Comparison of ENCODE assay signal across 22 mouse cellular contexts in genomic region chr5:99839661-99840060, GRCm38 (mm10).
DNase-seq lines count a peak whose midpoint lies in the region; ATAC-seq lines count a peak whose summit lies in the region.
"Had no signal": no experiment of that assay in that cellular context is flagged by ENCODE, and none has a peak within 500 bp of the region (broad histone marks: within the 10 kb centered on the region; RNA-seq: fewer than 3 reads in every experiment).

No protein-coding gene starts in this region.

- H3K9me3 ChIP-seq in heart, embryonic 10.5 days = no peaks in the 10 kb centered on the region
- no peaks in the 10 kb centered on the region for H3K9me3 ChIP-seq in midbrain, embryonic 11.5 days (ENCODE audit: control insufficient read depth, low read length)
- H3K9me3 ChIP-seq in midbrain, embryonic 16.5 days (replicated peaks; ENCODE audit: control insufficient read depth, low read length, poor library complexity, severe bottlenecking) = no peaks in the 10 kb centered on the region
- H3K9me3 ChIP-seq: embryonic facial prominence, embryonic 13.5 days; embryonic facial prominence, embryonic 15.5 days; forebrain, embryonic 10.5 days; forebrain, embryonic 12.5 days had no signal

- H3K9ac ChIP-seq in midbrain, embryonic 11.5 days (ENCODE audit: low read length) = no peak overlapping the region
- H3K9ac ChIP-seq in midbrain, embryonic 16.5 days (ENCODE audit: low read depth, low read length) = no peak overlapping the region
- H3K9ac ChIP-seq: embryonic facial prominence, embryonic 13.5 days; embryonic facial prominence, embryonic 15.5 days; forebrain, embryonic 12.5 days had no signal

- ATAC-seq in midbrain, embryonic 11.5 days (ENCODE audit: low FRiP score) = no peak
- no peak for ATAC-seq in midbrain, embryonic 16.5 days
- ATAC-seq: forebrain, embryonic 14.5 days had no signal

- no peak overlapping the region for H3K4me3 ChIP-seq in heart, embryonic 10.5 days
- H3K4me3 ChIP-seq in midbrain, embryonic 11.5 days (ENCODE audit: low read depth, low read length) = no peak overlapping the region
- no peak overlapping the region for H3K4me3 ChIP-seq in midbrain, embryonic 16.5 days (ENCODE audit: low read depth, low read length)
- H3K4me3 ChIP-seq: embryonic facial prominence, embryonic 13.5 days; embryonic facial prominence, embryonic 15.5 days; erythroblast, embryonic 14.5 days; forebrain, embryonic 10.5 days; forebrain, embryonic 12.5 days had no signal

- no peak overlapping the region for H3K27ac ChIP-seq in heart, embryonic 10.5 days
- no peak overlapping the region for H3K27ac ChIP-seq in midbrain, embryonic 11.5 days (ENCODE audit: low read depth, low read length)
- H3K27ac ChIP-seq in midbrain, embryonic 16.5 days (ENCODE audit: low read length) = no peak overlapping the region
- H3K27ac ChIP-seq: embryonic facial prominence, embryonic 13.5 days; embryonic facial prominence, embryonic 15.5 days; forebrain, embryonic 10.5 days; forebrain, embryonic 12.5 days had no signal

- 90% methylated on average over 11 of the region's 11 CpGs for WGBS in heart, embryonic 10.5 days
- 91% methylated on average over 11 of the region's 11 CpGs for WGBS in midbrain, embryonic 11.5 days
- WGBS in midbrain, embryonic 16.5 days = 93% methylated on average over 11 of the region's 11 CpGs

- DNase-seq in heart, embryonic 10.5 days (ENCODE audit: low spot score) = peak; percentile 52
- no peak for DNase-seq in heart, adult 18-20 months
- peak; percentile 57 for DNase-seq in midbrain, embryonic 11.5 days (ENCODE audit: low spot score, missing footprints)
- DNase-seq in testis, postnatal 14 days (ENCODE audit: low spot score) = peak; percentile 21
- no peak for DNase-seq in kidney, postnatal 25 days
- DNase-seq: adrenal gland, adult 2 months; adrenal gland, postnatal 10 days; adrenal gland, postnatal 25 days; cerebellum, adult 11 months; cerebellum, adult 18-20 months; cerebellum, adult 8-10 months; cerebellum, adult 9-11 months; cerebellum, postnatal 14 days; cerebellum, postnatal 36 days; embryo, embryonic 11 days had no signal

- no peaks in the 10 kb centered on the region for H3K36me3 ChIP-seq in heart, embryonic 10.5 days
- H3K36me3 ChIP-seq in midbrain, embryonic 11.5 days (ENCODE audit: control insufficient read depth, insufficient read depth, low read length) = no peaks in the 10 kb centered on the region
- H3K36me3 ChIP-seq in midbrain, embryonic 16.5 days (ENCODE audit: control insufficient read depth, insufficient read depth, low read length) = no peaks in the 10 kb centered on the region
- H3K36me3 ChIP-seq: embryonic facial prominence, embryonic 13.5 days; embryonic facial prominence, embryonic 15.5 days; forebrain, embryonic 10.5 days; forebrain, embryonic 12.5 days had no signal

- H3K27me3 ChIP-seq in heart, embryonic 10.5 days (ENCODE audit: insufficient read depth, poor library complexity, severe bottlenecking) = no peaks in the 10 kb centered on the region
- H3K27me3 ChIP-seq in midbrain, embryonic 11.5 days (ENCODE audit: control insufficient read depth, insufficient read depth, low read length) = no peaks in the 10 kb centered on the region
- no peaks in the 10 kb centered on the region for H3K27me3 ChIP-seq in midbrain, embryonic 16.5 days (ENCODE audit: control insufficient read depth, insufficient read depth, low read depth, low read length)
- H3K27me3 ChIP-seq: embryonic facial prominence, embryonic 13.5 days; embryonic facial prominence, embryonic 15.5 days; forebrain, embryonic 12.5 days had no signal

- H3K4me2 ChIP-seq in midbrain, embryonic 11.5 days = no peak overlapping the region
- no peak overlapping the region for H3K4me2 ChIP-seq in midbrain, embryonic 16.5 days (ENCODE audit: low read length)
- H3K4me2 ChIP-seq: embryonic facial prominence, embryonic 13.5 days; embryonic facial prominence, embryonic 15.5 days; forebrain, embryonic 12.5 days had no signal

- H3K4me1 ChIP-seq in heart, embryonic 10.5 days = peaks cover 6% of the 10 kb centered on the region; the same call in 1 of the 2 replicates
- H3K4me1 ChIP-seq in midbrain, embryonic 11.5 days (ENCODE audit: control insufficient read depth, insufficient read depth, low read length) = no peaks in the 10 kb centered on the region
- H3K4me1 ChIP-seq in midbrain, embryonic 16.5 days (ENCODE audit: control insufficient read depth, insufficient read depth, low read length) = no peaks in the 10 kb centered on the region; the same call in 1 of the 2 replicates
- H3K4me1 ChIP-seq: embryonic facial prominence, embryonic 13.5 days; embryonic facial prominence, embryonic 15.5 days; forebrain, embryonic 12.5 days had no signal

Comparison
In these comparisons a context has a peak if more than half of its experiments do, and no peak if none do; other contexts are left out.
1. DNase-seq: peak in heart, embryonic 10.5 days (single experiment), midbrain, embryonic 11.5 days (single experiment) and testis, postnatal 14 days (single experiment); none in heart, adult 18-20 months (0 of 2) and kidney, postnatal 25 days (0 of 2).